Mouse (Mus musculus): ENCODE measurements around the gene Hacd4.

Gene Hacd4

GRCm38 (mm10) chr4:88438326-88438989, at the start of gene Hacd4:
Gene Hacd4, minus strand, starts transcription at chr4:88438928.
- in situ Hi-C loops (cut with MboI, MseI) = no loop called here

GRCm38 (mm10) chr4:88488107-88488506, 49.4 kb upstream of the Hacd4 start:
- in situ Hi-C loops (cut with MboI, MseI) = no loop called here

GRCm38 (mm10) chr4:88480130-88480529, 41.4 kb upstream of the Hacd4 start:
- in situ Hi-C loops (cut with MboI, MseI) = no loop called here

GRCm38 (mm10) chr4:88478809-88479186, 40.1 kb upstream of the Hacd4 start:
- in situ Hi-C loops (cut with MboI, MseI) = no loop called here

GRCm38 (mm10) chr4:88478177-88478808, 39.6 kb upstream of the Hacd4 start:
- in situ Hi-C loops (cut with MboI, MseI) = no loop called here

DNA sequence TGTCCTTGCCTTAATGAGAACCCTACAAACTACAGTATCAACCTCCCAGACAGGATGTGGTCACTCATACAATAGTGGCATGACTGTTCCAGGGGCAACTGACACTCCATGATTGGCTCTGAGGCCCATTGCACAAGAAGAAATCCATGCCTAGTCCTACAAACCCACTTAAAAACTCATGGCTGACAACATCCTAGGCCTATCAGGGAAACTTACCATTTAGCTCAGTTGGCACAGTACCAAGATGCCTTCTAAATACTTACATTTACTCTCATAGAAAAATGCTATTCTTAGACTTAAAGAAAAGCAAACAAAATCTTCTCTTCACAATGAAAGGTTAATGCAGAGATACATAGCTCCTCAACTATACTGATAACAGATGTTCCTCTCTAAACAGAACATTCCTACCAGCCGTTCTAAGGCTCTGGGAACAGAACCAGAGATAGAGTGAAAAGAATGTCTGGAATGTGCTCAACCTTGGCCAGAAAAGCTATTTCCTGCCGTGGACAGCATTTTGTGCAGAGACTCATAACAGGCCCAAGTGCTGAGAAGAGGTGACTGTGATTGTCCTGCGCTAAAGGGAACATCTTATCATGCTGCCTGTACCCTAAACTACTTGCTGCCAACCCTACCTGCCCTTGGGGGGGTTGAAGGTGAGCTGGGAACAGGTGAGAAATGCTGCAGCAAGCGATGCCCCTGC, 37.9 kb upstream of the Hacd4 start:
- in situ Hi-C loops (cut with MboI, MseI) = no loop called here

- in situ Hi-C loops (cut with MboI, MseI) = no loop called here
Observed at GRCm38 (mm10) chr4:88476084-88476483, 37.4 kb upstream of the Hacd4 start.

- in situ Hi-C loops (cut with MboI, MseI) = no loop called here
Observed at GRCm38 (mm10) chr4:88471528-88471927, 32.8 kb upstream of the Hacd4 start.

DNA sequence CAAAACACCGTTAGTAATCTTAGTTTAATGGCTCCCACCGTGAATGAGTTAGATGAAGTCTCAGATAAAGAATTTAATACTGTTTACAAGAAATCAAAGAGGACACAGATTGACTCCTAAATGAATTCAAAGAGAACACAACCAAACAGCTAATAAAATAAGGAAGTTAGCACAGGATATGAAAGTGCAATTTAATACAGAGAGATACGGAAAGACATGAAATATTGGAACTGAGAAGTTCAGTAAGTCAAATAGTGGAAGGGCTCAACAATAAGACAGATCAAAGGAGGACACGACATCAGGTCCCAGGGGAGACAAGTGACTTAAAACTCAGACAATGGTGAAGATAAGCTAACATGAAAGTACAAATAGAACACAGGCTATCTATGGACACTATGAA, 25.8 kb upstream of the Hacd4 start:
- in situ Hi-C loops (cut with MboI, MseI) = no loop called here

DNA sequence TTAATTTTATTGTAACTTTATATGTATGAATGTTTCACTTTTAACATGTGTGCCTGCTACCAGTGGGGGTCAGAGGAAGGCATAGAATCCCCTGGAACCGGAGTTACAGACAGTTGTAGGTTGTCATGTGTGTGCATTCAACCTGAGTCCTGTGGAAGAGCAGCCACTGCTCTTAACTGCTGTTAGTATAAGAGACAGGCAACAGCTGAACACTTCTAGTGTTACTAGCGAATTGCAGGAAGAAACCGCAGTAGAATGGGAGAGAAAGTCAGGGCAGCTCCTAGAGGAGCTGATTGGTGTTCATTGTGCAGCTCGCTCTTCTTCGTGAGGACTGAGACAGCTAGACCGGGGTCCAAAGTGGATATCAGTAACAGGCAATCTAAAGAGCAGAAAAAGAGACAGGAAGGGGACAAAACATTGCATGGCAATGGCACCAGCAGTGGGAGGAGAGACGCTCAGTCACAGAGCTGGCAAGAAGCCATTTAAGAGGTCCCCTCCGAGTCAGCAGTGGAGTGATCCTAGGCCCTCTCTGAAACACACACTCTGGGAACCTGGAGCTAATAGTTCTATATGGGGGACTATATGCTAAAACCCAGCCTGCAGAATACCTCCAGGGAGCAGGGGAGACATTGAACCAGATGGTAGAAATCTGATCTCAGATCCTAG, 24.4 kb upstream of the Hacd4 start:
- in situ Hi-C loops (cut with MboI, MseI) = no loop called here

- in situ Hi-C loops (cut with MboI, MseI) = no loop called here
Observed at GRCm38 (mm10) chr4:88462501-88462900, 23.8 kb upstream of the Hacd4 start.

GRCm38 (mm10) chr4:88461315-88461714, 22.6 kb upstream of the Hacd4 start:
- in situ Hi-C loops (cut with MboI, MseI) = no loop called here

GRCm38 (mm10) chr4:88458673-88459072, 19.9 kb upstream of the Hacd4 start:
- in situ Hi-C loops (cut with MboI, MseI) = no loop called here

- in situ Hi-C loops (cut with MboI, MseI) = no loop called here
Observed at GRCm38 (mm10) chr4:88458093-88458492, 19.4 kb upstream of the Hacd4 start.

DNA sequence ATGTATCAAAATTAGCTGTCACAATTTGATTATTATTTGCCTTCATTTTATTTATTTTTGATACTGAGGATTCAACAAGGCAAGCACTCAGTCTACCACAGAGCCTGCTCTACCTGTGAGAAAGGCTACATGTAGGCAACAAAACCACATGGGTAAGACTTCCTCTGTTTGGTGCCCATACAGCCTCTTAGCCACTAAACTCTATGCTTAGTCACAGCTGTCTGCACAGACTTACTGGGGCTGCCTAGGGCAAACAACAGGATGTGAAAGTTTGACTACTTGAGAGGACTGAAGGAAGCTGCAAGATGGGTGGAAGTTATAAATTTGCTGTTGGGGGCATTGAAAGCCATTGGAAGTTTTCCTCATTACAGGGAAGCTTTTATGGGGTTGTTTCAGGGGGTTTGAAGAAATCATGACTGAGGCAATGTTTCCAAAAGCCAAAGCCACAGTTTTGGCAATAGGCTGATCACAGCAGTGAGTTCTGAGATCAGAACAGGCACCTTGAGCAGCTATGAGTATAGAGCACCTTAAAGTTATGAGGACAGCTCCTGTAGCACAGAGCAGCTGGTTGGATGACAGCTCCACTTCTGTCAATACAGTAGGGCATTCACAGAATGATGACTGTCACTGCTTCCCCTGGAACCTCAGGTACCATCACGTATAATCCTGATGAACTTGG, 11.5 kb upstream of the Hacd4 start:
- in situ Hi-C loops (cut with MboI, MseI) = no loop called here

GRCm38 (mm10) chr4:88448976-88449375, 10.2 kb upstream of the Hacd4 start:
- in situ Hi-C loops (cut with MboI, MseI) = no loop called here

DNA sequence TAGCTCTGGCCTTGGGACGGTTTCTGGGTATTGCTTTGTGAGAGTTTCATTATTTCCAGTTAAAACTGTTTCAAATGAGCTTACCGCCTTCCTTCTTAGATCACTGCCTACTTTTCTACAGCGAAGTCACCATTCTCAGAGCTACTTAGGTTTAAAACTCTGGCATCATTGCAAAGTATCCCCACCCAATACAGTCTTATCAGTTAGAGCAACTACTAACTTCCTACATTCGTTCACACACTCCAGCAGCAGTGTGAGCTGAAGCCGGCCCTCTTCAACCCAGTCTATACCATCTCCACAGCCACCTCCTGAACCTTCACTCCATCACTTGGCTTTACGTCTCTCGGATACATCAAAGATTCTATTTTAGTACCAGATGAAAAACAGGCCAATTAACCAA, 2.1 kb upstream of the Hacd4 start:
- in situ Hi-C loops (cut with MboI, MseI) = no loop called here

DNA sequence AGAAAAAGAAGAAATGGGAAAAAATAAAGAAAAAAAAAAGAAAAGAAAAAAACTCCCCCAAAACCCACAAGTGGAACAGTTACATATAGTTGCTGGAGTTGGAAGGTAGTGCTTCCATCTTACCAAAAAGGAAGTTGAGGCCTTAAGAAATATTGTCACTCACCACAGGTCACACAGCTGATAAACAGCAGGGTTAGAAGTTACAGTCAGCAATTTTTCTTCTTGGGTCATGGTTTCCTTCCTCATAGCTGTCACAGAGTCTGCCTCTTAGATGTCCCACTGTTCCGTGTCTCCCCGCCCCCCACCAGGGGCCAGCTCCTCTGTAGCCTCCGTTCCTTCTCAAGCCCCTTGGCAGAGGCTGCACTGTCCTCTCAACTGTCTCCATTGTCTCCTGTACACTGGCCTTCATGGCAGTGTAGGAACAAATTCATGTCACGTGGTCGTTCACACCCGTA, 968 bp upstream of the Hacd4 start:
- in situ Hi-C loops (cut with MboI, MseI) = no loop called here

DNA sequence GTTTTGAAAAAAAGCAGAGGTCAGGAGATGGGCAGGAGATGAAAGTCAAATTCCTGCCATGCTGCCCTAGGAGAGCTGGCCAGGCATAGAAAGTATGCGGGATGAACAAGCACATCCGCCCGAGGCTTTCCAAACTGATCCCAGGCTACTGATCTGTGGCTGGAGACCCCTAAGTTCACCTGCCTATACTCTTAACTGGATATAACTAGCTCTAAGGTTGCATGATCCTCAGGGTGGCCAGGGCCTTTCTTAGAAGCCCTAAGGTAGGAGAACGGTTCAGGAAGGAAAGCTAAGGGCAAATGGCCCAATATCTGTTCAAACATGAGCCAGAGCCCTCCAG, 232 bp upstream of the Hacd4 start:
- in situ Hi-C loops (cut with MboI, MseI) = no loop called here

- in situ Hi-C loops (cut with MboI, MseI) = no loop called here
Observed at GRCm38 (mm10) chr4:88437917-88438316, 811 bp downstream of the Hacd4 start.

- in situ Hi-C loops (cut with MboI, MseI) = no loop called here
Observed at GRCm38 (mm10) chr4:88437166-88437565, 1.6 kb downstream of the Hacd4 start.

GRCm38 (mm10) chr4:88436593-88437165, 2.0 kb downstream of the Hacd4 start:
- in situ Hi-C loops (cut with MboI, MseI) = no loop called here

Data from regulatory T cell (primary cell).